Mouse (Mus musculus) midbrain, postnatal 0 days (tissue): ENCODE data around the gene Arhgap22. TPM values are rescaled to one million over a fixed set of nuclear protein-coding genes. Genes with fewer than 3 reads are reported as not detected.

Experiments used
- ATAC-seq: fragments of 200-750 bp; cut with Nextera tagmentation; 2 replicates; pipeline ENCODE4 v1.8.0; 2017; ENCODE audit warnings: moderate number of reproducible peaks, mild to moderate bottlenecking, moderate TSS enrichment, moderate library complexity; ENCODE audit not compliant: low FRiP score
- DNase-seq: peaks from one replicate; pipeline ENCODE4 v3.0.0-alpha.2; 2015; ENCODE audit warnings: low spot score
- H3K27ac ChIP-seq: fragments of 300-500 bp; sonication (generic); 2 replicates; pipeline ENCODE4 v1.5.1; 2014; ENCODE audit warnings: low read depth, mild to moderate bottlenecking, low read length, mixed read lengths
- H3K27me3 ChIP-seq: fragments of 300-500 bp; sonication (generic); 2 replicates; pipeline ENCODE4 v1.6.1; 2014; ENCODE audit warnings: low read length, control low read depth, mixed read lengths; ENCODE audit not compliant: insufficient read depth
- H3K36me3 ChIP-seq: fragments of 300-500 bp; sonication (generic); 2 replicates; pipeline ENCODE4 v1.6.1; 2014; ENCODE audit warnings: low read length, control low read depth, mixed read lengths; ENCODE audit not compliant: insufficient read depth
- H3K4me1 ChIP-seq: fragments of 300-500 bp; sonication (generic); 2 replicates; pipeline ENCODE4 v1.6.1; 2014; ENCODE audit warnings: mild to moderate bottlenecking, control low read depth, antibody characterized with exemption, low read length, mixed read lengths; ENCODE audit not compliant: insufficient read depth
- H3K4me2 ChIP-seq: fragments of 300-500 bp; sonication (generic); 2 replicates; pipeline ENCODE4 v1.6.1; 2014; ENCODE audit warnings: low read depth, mild to moderate bottlenecking, low read length, mixed read lengths; ENCODE audit not compliant: poor library complexity, severe bottlenecking
- H3K4me3 ChIP-seq: fragments of 300-500 bp; sonication (generic); 2 replicates; pipeline ENCODE4 v1.5.1; 2014; ENCODE audit warnings: low read depth, mild to moderate bottlenecking, low read length, moderate library complexity
- H3K9ac ChIP-seq: fragments of 300-500 bp; sonication (generic); replicated peaks from 2 replicates; pipeline ENCODE4 v1.6.1; 2014; ENCODE audit warnings: mild to moderate bottlenecking, low read length, moderate library complexity, mixed read lengths; ENCODE audit not compliant: poor library complexity, severe bottlenecking
- H3K9me3 ChIP-seq: fragments of 300-500 bp; sonication (generic); 2 replicates; pipeline ENCODE4 v1.6.1; 2016; ENCODE audit warnings: low read length, control low read depth
- CTCF ChIP-seq: IDR thresholded peaks from 2 replicates; pipeline ENCODE4 v1.5.1; 2016; ENCODE audit warnings: antibody characterized with exemption, mild to moderate bottlenecking
- WGBS: fragments of 180-500 bp; shearing (Covaris S2); extraction: QIAGEN DNeasy Blood & Tissue Kit; methylation state at CpG from one replicate; pipeline ENCODE4 v1.1.7; 2014; 5-methylcytosine and 5-hydroxymethylcytosine counted together
- polyA plus RNA-seq: library from polyadenylated mRNA; unstranded; fragments of >200 nt; fragmentation: Nextera tagmentation; extraction: Ambion mirVana; gene quantifications from 2 replicates; pipeline ENCODE4 v1.2.1, GENCODE M21; 2015
- total RNA-seq: library from RNA; depleted of rRNA; stranded (reverse); fragments of >200 nt; gene quantifications from 2 replicates; pipeline ENCODE4 v1.2.3, GENCODE M21; 2014

Arhgap22 gene
- total and polyA plus RNA-seq, 2 experiments from 2014 or later, result 3.4 to 4.2 TPM

DNA sequence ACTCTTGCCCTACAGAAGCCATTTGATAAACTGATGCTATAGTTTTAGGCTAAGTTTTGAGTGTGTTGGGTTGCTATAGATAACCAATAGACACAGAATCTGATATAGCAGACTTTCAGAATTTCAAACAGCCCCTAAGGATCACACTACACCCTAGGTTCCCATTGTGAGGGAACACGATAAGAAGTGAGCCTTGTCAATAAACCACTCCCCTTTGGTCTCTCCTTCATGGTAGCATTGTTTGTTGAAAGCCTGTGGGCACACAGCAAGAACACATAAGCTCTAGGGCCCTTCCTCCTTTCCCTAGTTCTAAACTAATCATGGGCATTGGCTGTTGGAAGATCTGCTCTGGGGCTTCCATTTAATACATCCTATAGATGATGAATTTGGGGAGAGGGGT is 80.7 kb downstream of the Arhgap22 start:
- Histone ChIP-seq H3K27ac (no peak overlapping the region), H3K4me1 (no peaks in the 10 kb centered on the region), H3K4me2 (no peak overlapping the region), H3K9ac (no peak overlapping the region), H3K9me3 (no peaks in the 10 kb centered on the region), H3K4me3 (no peak overlapping the region), H3K36me3 (no peaks in the 10 kb centered on the region), H3K27me3 (no peaks in the 10 kb centered on the region)
- 37% methylated on average over 1 of the region's 1 CpGs for WGBS
- no peak for ATAC-seq
- TF ChIP-seq CTCF, result no peak
- DNase-seq, result no peak

DNA sequence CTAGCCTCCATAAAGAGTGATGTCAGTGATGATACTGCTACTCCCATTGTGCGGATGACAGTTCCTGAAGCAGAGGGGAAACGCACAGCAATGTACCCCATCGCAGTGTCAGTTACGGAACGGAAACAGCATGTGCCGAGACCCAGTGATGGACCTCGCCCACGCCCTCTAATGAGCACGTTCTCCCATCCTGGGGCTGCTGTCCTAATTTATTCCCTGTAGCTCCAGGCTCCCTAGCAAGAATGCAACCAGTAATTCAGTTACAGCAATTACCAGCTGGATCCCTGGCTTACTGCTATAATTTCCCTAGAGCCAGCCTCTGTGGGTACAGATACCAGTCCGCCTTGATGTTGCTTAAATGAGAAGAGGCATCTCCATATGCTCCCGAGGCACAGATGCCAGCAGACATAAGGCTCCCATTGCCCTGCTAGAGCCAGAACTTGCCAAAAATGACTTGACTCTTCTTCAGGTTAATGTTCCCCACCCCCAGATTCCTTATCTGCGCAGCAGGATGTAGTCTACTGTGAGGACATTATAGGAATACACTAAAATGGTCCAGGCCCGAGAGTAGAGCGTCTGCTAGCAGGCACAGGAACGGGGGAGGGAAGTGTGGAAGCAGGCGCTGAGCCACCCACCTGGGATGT is 83.0 kb downstream of the Arhgap22 start:
- H3K4me2 ChIP-seq, result no peak overlapping the region
- 54% methylated on average over 16 of the region's 16 CpGs for WGBS
- TF ChIP-seq CTCF, result no peak

GRCm38 (mm10) chr14:33300591-33300990 is 86.8 kb downstream of the Arhgap22 start:
- Histone ChIP-seq H3K9ac (no peak overlapping the region), H3K9me3 (no peaks in the 10 kb centered on the region), H3K4me1 (no peaks in the 10 kb centered on the region), H3K4me2 (no peak overlapping the region), H3K27me3 (no peaks in the 10 kb centered on the region), H3K4me3 (no peak overlapping the region), H3K27ac (no peak overlapping the region), H3K36me3 (no peaks in the 10 kb centered on the region)
- DNase-seq, result no peak
- 43% methylated on average over 2 of the region's 2 CpGs for WGBS
- ATAC-seq, result no peak
- TF ChIP-seq CTCF, result no peak

More for the DNA sequence above, 83.0 kb downstream of the Arhgap22 start:
- Histone ChIP-seq H3K27me3 (no peaks in the 10 kb centered on the region), H3K27ac (no peak overlapping the region), H3K4me3 (no peak overlapping the region), H3K9ac (no peak overlapping the region), H3K36me3 (no peaks in the 10 kb centered on the region), H3K4me1 (no peaks in the 10 kb centered on the region), H3K9me3 (no peaks in the 10 kb centered on the region)
- DNase-seq, result peak; percentile 53
- ATAC-seq, result 0 out of 2 replicates have a peak, but pooled peaks have one; percentile 34

DNA sequence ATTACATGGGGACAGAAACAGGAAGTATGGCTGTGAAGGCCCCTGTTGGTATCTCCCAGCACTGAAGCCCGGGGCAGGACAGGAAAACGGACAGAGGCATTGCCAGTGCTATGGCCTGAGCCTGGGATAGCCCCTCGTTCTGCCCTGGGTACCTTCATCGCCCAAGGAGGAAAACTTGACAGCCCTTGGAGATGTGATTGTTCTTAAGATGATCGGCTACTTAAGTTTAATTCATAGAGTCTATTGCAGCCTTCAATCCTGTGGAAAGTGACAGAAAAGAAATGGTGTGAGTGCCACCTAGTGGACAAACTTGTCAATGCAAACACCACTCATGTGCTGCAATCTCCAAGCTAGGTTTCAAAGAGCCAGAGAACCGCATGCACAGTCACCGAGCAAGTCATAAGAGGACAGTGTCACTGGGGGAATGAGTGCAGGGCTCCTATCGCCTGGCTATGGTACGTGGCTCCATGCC is 89.6 kb downstream of the Arhgap22 start:
- peak; percentile 48; the same call in 1 of the 2 replicates for ATAC-seq
- H3K4me3 ChIP-seq, result no peak overlapping the region
- no peaks in the 10 kb centered on the region for H3K9me3 ChIP-seq
- no peak overlapping the region for H3K9ac ChIP-seq
- WGBS, result 24% methylated on average over 9 of the region's 9 CpGs
- peak; percentile 89 for DNase-seq
- no peak overlapping the region for H3K27ac ChIP-seq
- H3K27me3 ChIP-seq, result no peaks in the 10 kb centered on the region
- no peaks in the 10 kb centered on the region for H3K4me1 ChIP-seq
- no peak overlapping the region for H3K4me2 ChIP-seq
- TF ChIP-seq CTCF, result peak; percentile 96
- H3K36me3 ChIP-seq, result no peaks in the 10 kb centered on the region

DNA sequence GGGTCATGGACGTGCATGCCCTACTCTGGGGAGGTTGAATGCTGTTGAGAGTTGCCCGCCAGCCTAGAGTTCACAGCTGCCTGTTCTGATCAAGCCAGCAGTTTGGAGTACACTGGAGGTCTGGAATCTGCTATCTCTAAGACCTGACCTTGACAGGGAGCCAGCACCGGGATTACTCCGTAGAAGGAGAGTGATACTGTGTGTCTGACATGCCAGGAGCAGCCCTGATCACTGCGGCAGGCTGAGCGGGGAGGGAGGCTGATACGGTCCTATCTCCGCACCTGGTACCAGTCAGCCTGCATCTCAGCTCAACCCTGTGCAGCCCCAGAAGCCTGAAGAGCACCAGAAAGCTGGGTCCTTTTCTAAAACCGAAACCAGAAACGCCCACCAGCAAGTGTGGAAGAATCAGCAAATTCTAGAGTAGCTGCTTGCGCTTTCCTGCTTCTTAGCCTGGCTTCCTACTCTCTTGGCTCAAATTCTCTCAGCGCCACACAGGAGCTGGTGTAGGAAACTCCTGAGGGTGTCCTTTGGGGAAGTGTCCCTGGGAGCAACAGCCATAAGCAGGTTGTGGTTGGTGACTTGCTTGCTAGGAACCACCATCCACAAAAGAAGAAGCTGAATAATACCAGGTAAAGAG is 91.9 kb downstream of the Arhgap22 start:
- WGBS, result 77% methylated on average over 12 of the region's 12 CpGs
- DNase-seq, result no peak

DNA sequence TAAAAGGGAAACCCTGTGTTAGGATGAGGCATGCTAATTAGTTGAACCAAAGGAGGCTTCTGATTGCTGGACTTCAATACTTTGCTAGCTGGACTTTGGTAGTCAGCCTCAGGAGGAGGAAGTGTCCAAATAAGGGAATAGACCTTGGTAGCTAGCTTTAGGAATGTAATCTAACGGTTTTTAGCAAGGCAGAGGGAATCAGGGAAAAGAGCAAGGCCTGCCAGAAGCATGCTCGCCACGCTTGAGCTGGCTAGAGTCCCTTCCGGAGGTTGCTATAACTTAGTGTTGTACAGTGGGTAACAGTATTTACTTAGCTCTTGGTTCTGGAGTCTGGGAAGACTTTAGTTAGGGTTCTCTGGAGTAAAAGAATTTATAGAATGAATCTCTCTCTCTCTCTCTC is 96.9 kb downstream of the Arhgap22 start:
- no peak for DNase-seq
- ATAC-seq, result no peak
- no peaks in the 10 kb centered on the region for H3K9me3 ChIP-seq
- no peak overlapping the region for H3K4me3 ChIP-seq
- no peak overlapping the region for H3K4me2 ChIP-seq
- H3K9ac ChIP-seq, result no peak overlapping the region
- no peaks in the 10 kb centered on the region for H3K27me3 ChIP-seq
- 61% methylated on average over 4 of the region's 4 CpGs for WGBS
- no peaks in the 10 kb centered on the region for H3K36me3 ChIP-seq
- no peaks in the 10 kb centered on the region for H3K4me1 ChIP-seq
- H3K27ac ChIP-seq, result no peak overlapping the region
- no peak for TF ChIP-seq CTCF

More for the DNA sequence above, 91.9 kb downstream of the Arhgap22 start:
- H3K27ac ChIP-seq, result no peak overlapping the region
- no peaks in the 10 kb centered on the region for H3K36me3 ChIP-seq
- H3K4me1 ChIP-seq, result no peaks in the 10 kb centered on the region
- no peak for ATAC-seq
- H3K27me3 ChIP-seq, result no peaks in the 10 kb centered on the region
- no peak overlapping the region for H3K4me2 ChIP-seq
- H3K9ac ChIP-seq, result no peak overlapping the region
- no peak overlapping the region for H3K4me3 ChIP-seq
- no peaks in the 10 kb centered on the region for H3K9me3 ChIP-seq
- TF ChIP-seq CTCF, result no peak
